Mouse (Mus musculus): ENCODE measurements at regions not wholly inside any gene's neighbourhood (a gene's known extent, or its start where the extent isn't known, plus 50 kb on each side); places are given as distances from the start of the nearest gene placed in this dataset.

DNA sequence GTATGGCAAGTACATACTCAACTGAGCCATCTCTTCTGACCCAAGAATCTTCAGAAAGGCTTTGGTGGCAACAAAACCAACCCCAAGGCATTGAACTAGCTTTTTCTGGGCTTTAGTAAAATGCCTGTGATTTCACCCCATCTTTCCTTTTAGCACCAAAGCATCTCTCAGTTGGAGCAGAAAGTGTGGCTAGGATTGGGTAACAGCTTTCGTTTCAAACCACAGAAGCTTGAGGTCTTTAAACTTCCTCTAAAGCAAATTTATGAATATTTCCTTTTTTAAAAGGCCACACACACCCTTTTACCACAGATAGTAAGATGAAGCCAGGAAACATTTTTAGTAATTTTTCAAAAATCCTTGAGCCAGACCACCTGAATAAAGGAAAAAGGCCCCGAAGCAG is 178.1 kb upstream of the Kbtbd8 start:
- Histone ChIP-seq H3K4me3 (replicated peaks; ENCODE audit: low read depth, low read length) (no peak overlapping the region), H3K27ac (no peak overlapping the region), H3K4me2 (ENCODE audit: low read length) (no peak overlapping the region), H3K9ac (ENCODE audit: low read depth, low read length) (no peak overlapping the region), H3K4me1 (replicated peaks; ENCODE audit: insufficient read depth, low read length) (no peaks in the 10 kb centered on the region), H3K27me3 (ENCODE audit: insufficient read depth, low read length) (no peaks in the 10 kb centered on the region), H3K9me3 (replicated peaks; ENCODE audit: low read length) (no peaks in the 10 kb centered on the region), H3K36me3 (ENCODE audit: insufficient read depth, low read length) (no peaks in the 10 kb centered on the region)
- no peak for ATAC-seq (replicated peaks; ENCODE audit: low FRiP score, low read depth)
- TF ChIP-seq CTCF (IDR thresholded peaks at IDR 0.05; ENCODE audit: low read depth): no peak
- WGBS: 81% methylated on average over 2 of the region's 2 CpGs
- DNase-seq (ENCODE audit: low spot score): no peak

DNA sequence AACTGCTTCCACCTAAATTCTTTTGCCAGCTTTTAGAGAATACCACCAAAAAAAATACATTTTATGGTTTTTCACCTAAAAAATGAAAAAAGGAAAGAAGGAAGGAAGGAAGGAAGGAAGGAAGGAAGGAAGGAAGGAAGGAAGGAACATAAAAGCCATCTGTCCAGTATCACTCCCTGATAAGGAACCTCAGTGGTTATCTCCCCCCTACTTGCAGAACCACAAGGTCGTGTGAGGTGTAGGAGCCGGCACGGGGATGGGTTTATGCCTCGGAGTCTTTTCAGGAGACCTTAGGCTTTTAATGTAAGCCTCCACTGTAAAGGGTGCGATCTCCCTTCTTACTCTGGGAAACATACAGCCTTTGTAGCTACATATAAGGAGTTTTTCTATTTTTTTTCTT is 180.8 kb upstream of the Kbtbd8 start:
- H3K27me3 ChIP-seq (ENCODE audit: insufficient read depth, low read length): no peaks in the 10 kb centered on the region
- H3K9ac ChIP-seq (ENCODE audit: low read depth, low read length): no peak overlapping the region
- H3K4me3 ChIP-seq (replicated peaks; ENCODE audit: low read depth, low read length): no peak overlapping the region
- H3K4me1 ChIP-seq (replicated peaks; ENCODE audit: insufficient read depth, low read length): no peaks in the 10 kb centered on the region
- H3K4me2 ChIP-seq (ENCODE audit: low read length): no peak overlapping the region
- TF ChIP-seq CTCF (IDR thresholded peaks at IDR 0.05; ENCODE audit: low read depth): no peak
- WGBS: 87% methylated on average over 5 of the region's 5 CpGs
- DNase-seq (ENCODE audit: low spot score): no peak
- H3K9me3 ChIP-seq (replicated peaks; ENCODE audit: low read length): no peaks in the 10 kb centered on the region
- ATAC-seq (replicated peaks; ENCODE audit: low FRiP score, low read depth): no peak
- H3K27ac ChIP-seq: no peak overlapping the region
- no peaks in the 10 kb centered on the region for H3K36me3 ChIP-seq (ENCODE audit: insufficient read depth, low read length)

DNA sequence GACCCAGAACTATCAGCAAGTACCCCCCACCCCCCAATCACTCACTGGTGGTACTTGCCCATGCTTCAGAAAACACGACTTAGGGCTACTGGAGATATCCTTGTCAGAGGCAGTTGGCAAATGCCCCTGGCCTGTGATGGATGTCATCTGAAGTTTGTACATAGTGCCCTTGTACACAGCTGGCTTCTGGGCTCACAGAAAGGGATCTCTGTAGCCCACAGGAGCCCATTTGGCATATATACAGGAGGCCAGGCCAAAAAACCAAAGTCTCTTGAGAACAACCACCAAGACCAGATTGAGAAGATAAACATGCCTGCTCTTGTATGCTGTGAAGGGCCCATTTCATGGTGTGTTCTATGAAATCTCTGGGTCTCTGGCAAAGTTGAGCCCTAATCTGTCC is 181.3 kb upstream of the Kbtbd8 start:
- Histone ChIP-seq H3K4me1 (replicated peaks; ENCODE audit: insufficient read depth, low read length) (no peaks in the 10 kb centered on the region), H3K27me3 (ENCODE audit: insufficient read depth, low read length) (no peaks in the 10 kb centered on the region), H3K9ac (ENCODE audit: low read depth, low read length) (no peak overlapping the region), H3K4me2 (ENCODE audit: low read length) (no peak overlapping the region), H3K36me3 (ENCODE audit: insufficient read depth, low read length) (no peaks in the 10 kb centered on the region), H3K9me3 (replicated peaks; ENCODE audit: low read length) (no peaks in the 10 kb centered on the region), H3K4me3 (replicated peaks; ENCODE audit: low read depth, low read length) (no peak overlapping the region), H3K27ac (no peak overlapping the region)
- WGBS: 78% methylated on average over 1 of the region's 1 CpGs
- TF ChIP-seq CTCF (IDR thresholded peaks at IDR 0.05; ENCODE audit: low read depth): no peak
- DNase-seq (ENCODE audit: low spot score) (no peak), ATAC-seq (replicated peaks; ENCODE audit: low FRiP score, low read depth) (no peak)

- H3K9ac ChIP-seq (ENCODE audit: low read depth, low read length): no peak overlapping the region
- H3K9me3 ChIP-seq (replicated peaks; ENCODE audit: low read length): no peaks in the 10 kb centered on the region
- H3K27ac ChIP-seq: no peak overlapping the region
- TF ChIP-seq CTCF (IDR thresholded peaks at IDR 0.05; ENCODE audit: low read depth): no peak
- WGBS: 92% methylated on average over 6 of the region's 6 CpGs
- ATAC-seq (replicated peaks; ENCODE audit: low FRiP score, low read depth): no peak
- no peaks in the 10 kb centered on the region for H3K4me1 ChIP-seq (replicated peaks; ENCODE audit: insufficient read depth, low read length)
- H3K4me3 ChIP-seq (replicated peaks; ENCODE audit: low read depth, low read length): no peak overlapping the region
- H3K27me3 ChIP-seq (ENCODE audit: insufficient read depth, low read length): no peaks in the 10 kb centered on the region
- H3K36me3 ChIP-seq (ENCODE audit: insufficient read depth, low read length): no peaks in the 10 kb centered on the region
- no peak overlapping the region for H3K4me2 ChIP-seq (ENCODE audit: low read length)
- DNase-seq (ENCODE audit: low spot score): no peak
These were observed 189.2 kb upstream of the Kbtbd8 start for GRCm38 (mm10) chr6:94927811-94928210.

- Histone ChIP-seq H3K9me3 (replicated peaks; ENCODE audit: low read length) (no peaks in the 10 kb centered on the region), H3K9ac (ENCODE audit: low read depth, low read length) (no peak overlapping the region), H3K36me3 (ENCODE audit: insufficient read depth, low read length) (no peaks in the 10 kb centered on the region), H3K27ac (no peak overlapping the region), H3K4me2 (ENCODE audit: low read length) (no peak overlapping the region), H3K4me1 (replicated peaks; ENCODE audit: insufficient read depth, low read length) (no peaks in the 10 kb centered on the region), H3K4me3 (replicated peaks; ENCODE audit: low read depth, low read length) (no peak overlapping the region), H3K27me3 (ENCODE audit: insufficient read depth, low read length) (no peaks in the 10 kb centered on the region)
- ATAC-seq (replicated peaks; ENCODE audit: low FRiP score, low read depth) (no peak), DNase-seq (ENCODE audit: low spot score) (no peak)
- WGBS: 91% methylated on average over 8 of the region's 8 CpGs
- TF ChIP-seq CTCF (IDR thresholded peaks at IDR 0.05; ENCODE audit: low read depth): no peak
These were observed 190.3 kb upstream of the Kbtbd8 start for GRCm38 (mm10) chr6:94926652-94927211.

DNA sequence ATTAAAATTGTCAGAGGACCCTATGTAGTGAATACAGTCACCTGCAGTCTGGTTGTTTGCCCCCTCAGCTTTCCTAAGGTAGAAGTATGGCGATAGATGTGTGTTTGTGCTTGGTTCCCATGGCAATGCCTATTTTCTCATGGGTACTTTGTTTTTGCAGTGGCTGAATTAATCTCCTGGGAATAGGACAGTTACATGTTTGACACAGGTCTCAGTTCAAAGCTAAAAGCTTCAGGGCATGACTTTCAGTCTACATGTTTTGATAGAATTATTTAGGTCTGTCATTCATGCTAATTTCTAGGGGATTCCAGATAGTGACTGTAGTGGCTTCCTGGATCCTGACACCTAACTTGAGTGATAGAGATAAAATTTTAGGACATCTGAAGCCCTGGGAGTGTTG is 191.6 kb upstream of the Kbtbd8 start:
- DNase-seq (ENCODE audit: low spot score) (no peak), ATAC-seq (replicated peaks; ENCODE audit: low FRiP score, low read depth) (no peak)
- Histone ChIP-seq H3K4me2 (ENCODE audit: low read length) (no peak overlapping the region), H3K4me1 (replicated peaks; ENCODE audit: insufficient read depth, low read length) (no peaks in the 10 kb centered on the region), H3K27me3 (ENCODE audit: insufficient read depth, low read length) (no peaks in the 10 kb centered on the region), H3K9me3 (replicated peaks; ENCODE audit: low read length) (no peaks in the 10 kb centered on the region), H3K9ac (ENCODE audit: low read depth, low read length) (no peak overlapping the region), H3K4me3 (replicated peaks; ENCODE audit: low read depth, low read length) (no peak overlapping the region), H3K27ac (no peak overlapping the region), H3K36me3 (ENCODE audit: insufficient read depth, low read length) (no peaks in the 10 kb centered on the region)
- 88% methylated on average over 1 of the region's 1 CpGs for WGBS
- no peak for TF ChIP-seq CTCF (IDR thresholded peaks at IDR 0.05; ENCODE audit: low read depth)

DNA sequence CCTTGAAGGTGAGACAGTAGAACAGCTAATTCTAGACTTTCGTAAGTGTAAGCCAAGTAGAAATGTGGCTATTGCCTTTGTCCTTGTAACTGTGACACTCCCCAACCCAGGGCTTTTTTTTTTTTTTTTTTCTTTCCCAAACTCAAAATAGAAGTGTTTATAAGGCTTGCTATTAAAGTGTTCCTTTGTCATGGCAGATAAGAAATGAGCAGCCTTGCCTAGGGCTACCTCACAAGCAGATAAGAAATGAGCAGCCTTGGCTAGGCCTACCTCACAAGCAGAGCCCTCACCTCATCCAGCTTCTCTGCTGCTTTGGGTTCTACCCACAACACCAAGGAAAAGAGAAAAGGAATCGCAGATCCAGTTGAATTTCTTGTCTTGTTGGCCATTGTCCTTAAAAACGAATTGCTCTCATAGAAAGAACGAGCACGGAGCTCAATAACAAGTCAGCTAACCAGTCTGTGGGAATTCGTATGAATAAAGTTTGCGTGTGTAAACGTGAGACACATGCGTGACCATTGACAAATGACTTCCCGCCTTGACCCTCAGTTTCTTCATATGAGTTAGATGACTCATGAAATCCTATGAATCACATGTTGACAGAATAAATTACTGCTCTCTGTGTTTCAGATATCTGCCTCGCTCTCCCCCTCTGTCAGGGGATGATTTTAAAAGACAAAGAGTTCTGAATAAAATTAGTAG is 192.6 kb upstream of the Kbtbd8 start:
- no peaks in the 10 kb centered on the region for H3K36me3 ChIP-seq (ENCODE audit: insufficient read depth, low read length)
- H3K9me3 ChIP-seq (replicated peaks; ENCODE audit: low read length): no peaks in the 10 kb centered on the region
- DNase-seq (ENCODE audit: low spot score) (no peak), ATAC-seq (replicated peaks; ENCODE audit: low FRiP score, low read depth) (no peak)
- 92% methylated on average over 11 of the region's 11 CpGs for WGBS
- no peak overlapping the region for H3K27ac ChIP-seq
- H3K27me3 ChIP-seq (ENCODE audit: insufficient read depth, low read length): no peaks in the 10 kb centered on the region
- no peak overlapping the region for H3K4me2 ChIP-seq (ENCODE audit: low read length)
- H3K9ac ChIP-seq (ENCODE audit: low read depth, low read length): no peak overlapping the region
- H3K4me3 ChIP-seq (replicated peaks; ENCODE audit: low read depth, low read length): no peak overlapping the region
- TF ChIP-seq CTCF (IDR thresholded peaks at IDR 0.05; ENCODE audit: low read depth): no peak
- H3K4me1 ChIP-seq (replicated peaks; ENCODE audit: insufficient read depth, low read length): no peaks in the 10 kb centered on the region
